Mouse (Mus musculus): Measurements from ENCODE around the gene Tmem242. TPM values are rescaled to one million over a fixed set of nuclear protein-coding genes. Genes with fewer than 3 reads are reported as not detected.
"Not testable (repeated sequence)": the region's sequence is repeated elsewhere in the genome, so short reads cannot be mapped to it uniquely, and the experiment has no call there.

Tmem242 gene
- polyA plus RNA-seq, 1 experiment from 2014 or later, result 144 TPM

GRCm38 (mm10) chr17:5442403-5442802 lies 2.3 kb upstream of the Tmem242 start:
- H3K4me1 ChIP-seq, result peaks cover 18% of the 10 kb centered on the region
- not testable (repeated sequence) for H3K4me2 ChIP-seq; ATAC-seq (ENCODE audit: insufficient number of reproducible peaks, insufficient read depth, low FRiP score, low TSS enrichment, low read depth); H3K27me3 ChIP-seq; H3K9me3 ChIP-seq; H3K4me3 ChIP-seq; H3K9ac ChIP-seq; H3K36me3 ChIP-seq; H3K27ac ChIP-seq
- 77% methylated on average over 5 of the region's 5 CpGs for WGBS

GRCm38 (mm10) chr17:5439831-5440158 lies 264 bp downstream of the Tmem242 start:
- ATAC-seq (ENCODE audit: insufficient number of reproducible peaks, insufficient read depth, low FRiP score, low TSS enrichment, low read depth), result 0 out of 2 replicates have a peak, but pooled peaks have one; percentile 26
- H3K27ac ChIP-seq, result peak overlapping the region; percentile 77; the same call in 1 of the 2 replicates

GRCm38 (mm10) chr17:5429772-5430133 lies 10.3 kb downstream of the Tmem242 start:
- Histone ChIP-seq H3K4me3 (no peak overlapping the region), H3K9me3 (no peaks in the 10 kb centered on the region), H3K27ac (peak overlapping the region; percentile 24), H3K4me2 (no peak overlapping the region), H3K27me3 (no peaks in the 10 kb centered on the region), H3K9ac (no peak overlapping the region), H3K36me3 (peaks cover 46% of the 10 kb centered on the region), H3K4me1 (no peaks in the 10 kb centered on the region)
- peak; percentile 32; the same call in 1 of the 2 replicates for ATAC-seq (ENCODE audit: insufficient number of reproducible peaks, insufficient read depth, low FRiP score, low TSS enrichment, low read depth)
- WGBS, result 77% methylated on average over 9 of the region's 9 CpGs

More at GRCm38 (mm10) chr17:5439831-5440158, 264 bp downstream of the Tmem242 start:
- H3K9ac ChIP-seq, result peak overlapping the region; percentile 86
- H3K4me3 ChIP-seq, result peak overlapping the region; percentile 75
- under 1% methylated on average over 8 of the region's 8 CpGs for WGBS
- peaks cover 18% of the 10 kb centered on the region for H3K4me1 ChIP-seq
- peak overlapping the region; percentile 72 for H3K4me2 ChIP-seq
- no peaks in the 10 kb centered on the region for H3K36me3 ChIP-seq
- H3K27me3 ChIP-seq, result no peaks in the 10 kb centered on the region
- no peaks in the 10 kb centered on the region for H3K9me3 ChIP-seq

- Histone ChIP-seq H3K4me3 (no peak overlapping the region), H3K27me3 (no peaks in the 10 kb centered on the region), H3K9me3 (no peaks in the 10 kb centered on the region), H3K4me1 (no peaks in the 10 kb centered on the region), H3K4me2 (no peak overlapping the region), H3K27ac (peak overlapping the region; percentile 24), H3K36me3 (peaks cover 46% of the 10 kb centered on the region), H3K9ac (no peak overlapping the region)
- WGBS, result 58% methylated on average over 10 of the region's 10 CpGs
- peak; percentile 43; the same call in 1 of the 2 replicates for ATAC-seq (ENCODE audit: insufficient number of reproducible peaks, insufficient read depth, low FRiP score, low TSS enrichment, low read depth)
These were observed 10.8 kb downstream of the Tmem242 start for GRCm38 (mm10) chr17:5429090-5429771.

- H3K4me1 ChIP-seq, result peaks cover 3% of the 10 kb centered on the region; the same call in 1 of the 2 replicates
- no peak overlapping the region for H3K9ac ChIP-seq
- H3K27ac ChIP-seq, result no peak overlapping the region
- H3K9me3 ChIP-seq, result no peaks in the 10 kb centered on the region
- no peaks in the 10 kb centered on the region for H3K27me3 ChIP-seq
- no peak for ATAC-seq (ENCODE audit: insufficient number of reproducible peaks, insufficient read depth, low FRiP score, low TSS enrichment, low read depth)
- WGBS, result 41% methylated on average over 3 of the region's 3 CpGs
- H3K36me3 ChIP-seq, result peaks cover 31% of the 10 kb centered on the region
- no peak overlapping the region for H3K4me3 ChIP-seq
- no peak overlapping the region for H3K4me2 ChIP-seq
These were observed 14.9 kb downstream of the Tmem242 start for GRCm38 (mm10) chr17:5425204-5425603.

GRCm38 (mm10) chr17:5424156-5424555 lies 15.9 kb downstream of the Tmem242 start:
- Histone ChIP-seq H3K27ac (no peak overlapping the region), H3K36me3 (peaks cover 32% of the 10 kb centered on the region), H3K4me3 (no peak overlapping the region), H3K4me1 (peaks cover 3% of the 10 kb centered on the region; the same call in 1 of the 2 replicates), H3K9me3 (no peaks in the 10 kb centered on the region), H3K4me2 (no peak overlapping the region), H3K27me3 (no peaks in the 10 kb centered on the region), H3K9ac (peak overlapping the region; percentile 36; the same call in 1 of the 2 replicates)
- ATAC-seq (ENCODE audit: insufficient number of reproducible peaks, insufficient read depth, low FRiP score, low TSS enrichment, low read depth), result no peak
- 91% methylated on average over 8 of the region's 8 CpGs for WGBS

- Histone ChIP-seq H3K36me3 (peaks cover 42% of the 10 kb centered on the region), H3K4me3 (no peak overlapping the region)
These were observed 18.2 kb downstream of the Tmem242 start for GRCm38 (mm10) chr17:5421835-5422234.

GRCm38 (mm10) chr17:5419771-5420518 lies 20.1 kb downstream of the Tmem242 start:
- Histone ChIP-seq H3K4me2 (no peak overlapping the region), H3K4me3 (no peak overlapping the region), H3K9ac (no peak overlapping the region), H3K36me3 (peaks cover 49% of the 10 kb centered on the region), H3K9me3 (no peaks in the 10 kb centered on the region), H3K27ac (no peak overlapping the region), H3K4me1 (peaks cover 3% of the 10 kb centered on the region; the same call in 1 of the 2 replicates), H3K27me3 (no peaks in the 10 kb centered on the region)
- 83% methylated on average over 6 of the region's 6 CpGs for WGBS
- ATAC-seq (ENCODE audit: insufficient number of reproducible peaks, insufficient read depth, low FRiP score, low TSS enrichment, low read depth), result no peak

More at GRCm38 (mm10) chr17:5421835-5422234, 18.2 kb downstream of the Tmem242 start:
- Histone ChIP-seq H3K9me3 (no peaks in the 10 kb centered on the region), H3K4me2 (no peak overlapping the region), H3K9ac (no peak overlapping the region), H3K4me1 (peaks cover 3% of the 10 kb centered on the region; the same call in 1 of the 2 replicates), H3K27ac (no peak overlapping the region), H3K27me3 (no peaks in the 10 kb centered on the region)
- 39% methylated on average over 4 of the region's 4 CpGs for WGBS
- no peak for ATAC-seq (ENCODE audit: insufficient number of reproducible peaks, insufficient read depth, low FRiP score, low TSS enrichment, low read depth)

- Histone ChIP-seq H3K27ac (no peak overlapping the region), H3K4me1 (peaks cover 3% of the 10 kb centered on the region; the same call in 1 of the 2 replicates), H3K9ac (no peak overlapping the region), H3K4me3 (no peak overlapping the region), H3K36me3 (peaks cover 53% of the 10 kb centered on the region), H3K4me2 (no peak overlapping the region), H3K27me3 (no peaks in the 10 kb centered on the region), H3K9me3 (no peaks in the 10 kb centered on the region)
- ATAC-seq (ENCODE audit: insufficient number of reproducible peaks, insufficient read depth, low FRiP score, low TSS enrichment, low read depth), result no peak
- 87% methylated on average over 9 of the region's 9 CpGs for WGBS
These were observed 21.0 kb downstream of the Tmem242 start for GRCm38 (mm10) chr17:5419056-5419455.

GRCm38 (mm10) chr17:5418545-5418944 lies 21.5 kb downstream of the Tmem242 start, which contains the start of gene Ldhal6b:
Ldhal6b (minus strand) TSS chr17:5418767.
- Histone ChIP-seq H3K9me3 (no peaks in the 10 kb centered on the region), H3K4me2 (no peak within 1 kb of the TSS), H3K36me3 (peaks cover 48% of the 10 kb centered on the region), H3K4me1 (peaks cover 3% of the 10 kb centered on the region; the same call in 1 of the 2 replicates), H3K27ac (no peak within 1 kb of the TSS), H3K9ac (no peak within 1 kb of the TSS), H3K4me3 (no peak within 1 kb of the TSS), H3K27me3 (no peaks in the 10 kb centered on the region)
- ATAC-seq (ENCODE audit: insufficient number of reproducible peaks, insufficient read depth, low FRiP score, low TSS enrichment, low read depth), result no peak
- 96% methylated on average over 11 of the region's 11 CpGs for WGBS

GRCm38 (mm10) chr17:5416518-5416917 lies 23.5 kb downstream of the Tmem242 start:
- WGBS, result 83% methylated on average over 3 of the region's 3 CpGs
- no peaks in the 10 kb centered on the region for H3K4me1 ChIP-seq
- H3K4me3 ChIP-seq, result no peak overlapping the region
- H3K27ac ChIP-seq, result no peak overlapping the region
- no peak overlapping the region for H3K9ac ChIP-seq
- peaks cover 52% of the 10 kb centered on the region for H3K36me3 ChIP-seq
- no peaks in the 10 kb centered on the region for H3K27me3 ChIP-seq
- no peak for ATAC-seq (ENCODE audit: insufficient number of reproducible peaks, insufficient read depth, low FRiP score, low TSS enrichment, low read depth)
- H3K9me3 ChIP-seq, result no peaks in the 10 kb centered on the region
- no peak overlapping the region for H3K4me2 ChIP-seq

Measured in embryonic facial prominence, embryonic 13.5 days (tissue).